Mouse (Mus musculus) erythroblast, embryonic 14.5 days (primary cell): ENCODE measurements around the gene Spg7.

Experiments
- GATA1 ChIP-seq: IDR thresholded peaks from 2 replicates; pipeline ENCODE4 v1.6.1; 2012; ENCODE audit warnings: low read length, inconsistent platforms, mixed read lengths
- TAL1 ChIP-seq: IDR thresholded peaks from 3 replicates; pipeline ENCODE4 v1.6.1; 2012; ENCODE audit warnings: low read length, inconsistent platforms, mixed read lengths

GRCm38 (mm10) chr8:123104046-123104767 is 41.5 kb downstream of the Spg7 start:
- TF ChIP-seq TAL1 (no peak), GATA1 (no peak)
